Mouse (Mus musculus) c-Kit-positive CD71-positive TER-119-negative erythroid progenitor cells, embryonic 14.5 days (primary cell): Measurements from ENCODE around the gene Kmt2d.

Experiments used
- DNase-seq: peaks from one replicate; pipeline ENCODE4 v3.0.0-alpha.2; 2013; ENCODE audit warnings: low read depth

Kmt2d gene

DNA sequence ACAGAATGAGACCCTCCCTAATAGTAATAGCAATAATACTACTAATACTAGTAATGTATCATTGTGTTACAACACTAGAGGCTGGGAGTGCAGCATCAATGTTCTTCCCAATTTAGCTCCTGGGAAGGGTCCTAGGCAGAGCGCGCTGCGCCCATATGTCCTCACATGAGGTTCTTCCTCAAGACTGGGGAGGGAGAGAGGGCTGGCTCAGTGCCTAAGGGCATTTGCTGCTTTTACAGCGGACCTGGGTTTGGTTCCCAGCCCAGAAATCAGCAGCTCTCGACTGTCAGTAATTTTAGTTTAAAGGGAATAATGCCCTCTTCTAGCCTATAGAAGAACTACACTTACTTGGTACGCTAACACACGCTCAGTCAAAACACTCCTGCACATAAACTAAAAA, 16.5 kb upstream of the Kmt2d start:
- DNase-seq, result no peak

GRCm38 (mm10) chr15:98886667-98887387, 15.8 kb upstream of the Kmt2d start:
- DNase-seq, result no peak

DNA sequence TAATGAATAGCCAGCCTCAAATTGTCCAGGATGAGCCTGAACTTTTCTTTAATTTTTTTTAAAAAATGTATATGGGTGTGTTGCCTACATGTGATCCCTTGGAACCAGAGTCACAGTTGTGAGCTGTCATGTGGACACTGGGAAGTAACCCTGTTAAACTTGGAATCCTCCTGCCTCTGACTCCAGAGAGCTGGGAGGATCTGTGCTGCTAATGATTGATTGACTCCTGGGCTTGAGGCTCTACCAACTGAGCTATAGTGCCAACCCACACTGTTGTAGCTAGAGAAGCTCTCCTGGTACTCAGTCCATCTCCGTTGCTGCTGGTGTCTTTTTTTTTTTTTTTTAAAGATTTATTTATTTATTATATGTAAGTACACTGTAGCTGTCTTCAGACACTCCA, 13.1 kb upstream of the Kmt2d start:
- DNase-seq, result no peak

DNA sequence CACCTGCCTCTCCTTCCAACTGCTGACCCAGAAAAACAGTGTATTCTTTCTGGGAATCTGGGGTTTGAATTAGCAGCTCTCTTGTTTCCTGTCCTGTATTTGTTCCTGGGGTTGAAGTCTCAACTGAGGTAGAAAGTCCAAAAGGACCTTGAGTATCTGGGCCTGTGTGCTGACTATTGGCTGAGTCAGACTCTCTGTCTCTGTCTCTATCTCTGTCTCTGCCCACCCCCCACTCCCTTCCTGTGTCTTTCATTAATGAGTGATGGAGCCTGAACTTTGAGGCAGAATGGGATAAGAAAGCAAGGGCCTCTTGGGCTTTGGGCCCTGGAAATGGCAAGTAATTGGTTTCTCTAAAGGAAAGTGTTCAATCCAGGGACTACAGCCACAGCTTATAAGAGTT, 12.7 kb upstream of the Kmt2d start:
- no peak for DNase-seq

- DNase-seq, result no peak
Measured at GRCm38 (mm10) chr15:98881656-98882008, 10.6 kb upstream of the Kmt2d start.

- peak; percentile 93 for DNase-seq
Measured at GRCm38 (mm10) chr15:98880978-98881655, 10.1 kb upstream of the Kmt2d start.

GRCm38 (mm10) chr15:98877331-98877730, 6.3 kb upstream of the Kmt2d start:
- DNase-seq, result peak; percentile 77

DNA sequence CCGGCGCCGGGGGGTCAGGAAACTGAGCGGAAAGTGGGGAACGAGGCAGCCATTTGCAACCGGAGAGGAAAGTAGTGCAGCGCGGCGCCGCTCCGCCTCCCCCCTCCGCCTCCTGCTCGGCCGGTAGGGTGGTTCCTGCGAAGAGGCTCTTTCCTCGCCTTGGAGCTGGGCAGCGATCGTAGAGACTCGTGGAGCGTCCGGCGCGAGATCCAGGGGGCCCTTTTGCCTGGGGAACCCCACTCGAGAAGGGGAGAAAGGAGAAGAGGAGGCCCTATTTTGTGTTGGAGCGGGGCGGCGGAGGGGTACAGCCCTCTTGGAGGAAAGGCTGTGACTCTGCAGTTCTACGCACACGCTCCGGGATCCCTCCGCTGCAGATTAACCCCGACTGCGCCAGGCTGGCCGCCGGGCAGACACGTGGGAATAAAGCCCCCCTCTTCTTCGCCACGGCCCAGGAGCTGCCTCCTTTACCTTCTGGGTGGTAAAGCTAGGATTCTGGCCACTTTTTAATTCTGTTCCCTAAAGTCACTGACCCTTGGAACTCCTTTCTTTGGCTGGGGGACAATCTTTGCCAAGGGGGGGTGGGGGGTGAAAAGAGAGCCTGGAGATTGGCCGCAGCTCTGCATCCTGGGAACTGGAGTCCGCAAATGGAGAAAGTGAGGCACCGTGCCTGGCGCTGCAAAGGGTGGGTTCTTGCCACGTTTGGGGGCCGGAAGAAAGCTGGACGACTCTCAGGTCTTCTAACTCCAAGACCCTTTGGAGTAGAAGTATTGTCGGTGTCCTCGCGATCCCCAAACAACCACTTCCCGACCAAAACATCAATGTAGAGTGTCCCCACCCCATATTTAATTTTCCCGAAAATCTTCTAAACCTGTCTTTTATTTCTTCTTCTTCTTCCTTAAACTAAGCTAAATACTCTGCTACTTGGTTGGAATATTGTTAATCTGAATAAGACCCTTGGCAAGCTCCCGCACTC, 1.2 kb upstream of the Kmt2d start:
- DNase-seq, result peak; percentile 86

GRCm38 (mm10) chr15:98870179-98871069, 580 bp downstream of the Kmt2d start:
- DNase-seq, result no peak

GRCm38 (mm10) chr15:98869342-98870178, 1.4 kb downstream of the Kmt2d start:
- DNase-seq, result no peak

DNA sequence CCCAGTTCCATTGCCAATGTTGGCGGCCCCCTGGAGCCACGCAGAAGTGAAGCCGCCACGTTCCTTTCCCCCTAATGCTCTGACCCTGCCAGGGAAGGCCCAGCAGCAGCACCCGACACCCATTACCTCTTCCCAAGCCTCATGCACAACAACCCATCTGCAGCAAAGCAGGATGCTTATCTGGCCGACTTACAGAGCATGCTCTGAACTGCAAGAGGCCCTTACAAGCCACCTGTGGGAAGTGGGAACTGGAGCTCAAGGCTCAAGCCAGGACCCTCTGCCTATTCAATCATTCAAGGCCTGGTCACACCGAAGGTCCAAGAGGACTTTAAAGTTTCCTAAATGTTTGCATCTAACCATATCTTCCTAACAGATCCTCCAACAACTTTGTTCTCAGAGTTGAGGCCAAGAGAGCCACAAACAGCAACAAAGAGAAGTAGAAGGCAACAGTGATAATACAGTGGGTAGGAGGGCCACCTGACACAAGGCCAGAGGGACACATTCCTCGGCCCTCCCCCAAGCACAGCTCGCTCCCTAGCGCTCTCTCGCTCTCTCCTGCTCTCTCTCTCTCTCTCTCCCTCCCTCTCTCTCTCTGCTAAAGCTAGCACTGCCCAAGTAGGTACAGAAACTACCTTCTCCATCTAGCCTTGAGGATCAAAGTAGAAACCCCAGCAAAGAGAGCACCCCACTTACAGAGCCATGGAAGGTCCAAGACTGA, 2.5 kb downstream of the Kmt2d start:
- DNase-seq, result no peak

DNA sequence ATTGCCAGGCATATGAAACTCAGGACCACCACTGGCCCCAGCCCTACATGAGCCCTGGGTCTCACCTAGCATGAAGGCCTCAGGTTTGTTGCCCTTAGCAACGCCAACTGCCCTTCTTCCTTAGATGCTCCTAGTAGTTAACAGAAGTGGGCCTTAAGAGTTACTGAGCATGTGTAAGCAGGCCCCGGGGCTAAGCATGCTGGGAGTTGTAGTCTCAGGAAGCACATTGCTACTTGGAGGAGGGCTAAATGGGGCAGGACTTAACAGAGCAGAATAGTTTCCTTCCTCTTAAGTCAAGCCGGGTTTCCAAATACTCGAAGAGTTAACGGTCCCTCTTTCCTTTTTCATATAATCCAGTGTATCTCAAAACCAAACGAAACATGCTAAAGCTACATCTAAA, 3.7 kb downstream of the Kmt2d start:
- no peak for DNase-seq

- DNase-seq, result no peak
Measured at GRCm38 (mm10) chr15:98866501-98866900, 4.5 kb downstream of the Kmt2d start.

DNA sequence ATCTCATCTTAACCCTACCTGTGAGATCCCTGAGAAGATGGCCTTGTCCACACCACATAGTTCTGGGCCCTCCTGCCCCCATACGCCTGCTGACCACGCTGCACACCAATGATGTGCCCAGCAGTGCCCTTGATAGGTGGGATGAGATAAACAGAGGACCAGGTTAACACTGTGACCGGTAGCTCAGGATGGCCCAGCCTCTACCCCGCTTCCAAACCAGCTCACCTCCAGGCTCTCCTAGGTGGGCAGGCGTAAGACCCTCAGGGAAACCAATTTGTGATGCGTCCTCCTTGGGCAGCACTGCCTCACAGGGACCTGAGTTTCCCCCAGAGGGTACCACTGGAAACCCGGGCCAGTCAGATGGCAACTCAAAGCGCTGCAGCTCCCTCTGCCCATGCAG, 5.2 kb downstream of the Kmt2d start:
- no peak for DNase-seq

DNA sequence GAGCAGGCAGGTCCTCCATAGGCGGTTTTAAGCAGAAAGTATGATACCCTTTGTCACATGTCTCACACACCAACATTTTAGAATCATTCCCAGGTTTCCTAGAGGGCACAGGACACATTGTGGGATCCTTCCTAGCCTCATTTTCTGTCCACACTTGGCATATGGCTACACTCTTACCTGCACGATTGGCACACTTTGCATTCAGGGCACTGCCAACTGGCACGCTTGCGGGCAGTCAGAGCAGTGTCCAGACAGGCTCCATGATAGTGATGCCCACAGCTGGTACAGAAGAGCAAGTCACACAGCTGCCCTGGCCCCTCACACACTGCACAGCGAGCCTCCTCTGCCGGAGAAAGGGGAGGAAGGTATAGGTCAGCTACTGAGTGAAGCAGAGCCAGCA, 6.1 kb downstream of the Kmt2d start:
- DNase-seq, result no peak

GRCm38 (mm10) chr15:98863451-98863958, 7.5 kb downstream of the Kmt2d start:
- no peak for DNase-seq

GRCm38 (mm10) chr15:98861701-98862410, 9.1 kb downstream of the Kmt2d start:
- DNase-seq, result no peak

DNA sequence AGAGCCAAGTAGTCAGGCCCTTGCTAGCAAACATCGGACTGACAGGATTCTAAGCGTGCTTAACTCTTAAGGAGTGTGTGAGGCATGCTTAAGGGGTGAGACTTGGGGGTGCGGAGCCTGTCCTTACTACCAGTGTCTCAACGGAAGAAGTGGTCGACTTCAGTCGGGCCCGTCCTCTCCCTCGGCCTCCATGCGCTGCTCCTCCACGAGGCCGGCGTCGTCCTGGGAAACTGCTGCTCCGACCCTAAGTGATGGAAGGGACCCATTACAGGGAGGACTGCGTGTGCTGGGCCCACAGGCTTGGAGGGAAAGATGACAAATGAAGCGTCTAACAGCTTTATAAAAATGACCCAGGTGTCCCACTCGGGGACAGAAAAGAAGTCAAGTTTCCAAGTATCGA, 10.1 kb downstream of the Kmt2d start:
- DNase-seq, result no peak
